Mouse (Mus musculus) hematopoietic stem cell, adult 5-6 weeks (primary cell): ENCODE measurements around the gene Fam98a. TPM values are rescaled to one million over a fixed set of nuclear protein-coding genes. Genes with fewer than 3 reads are reported as not detected.

Source experiments
- ATAC-seq, 2 experiments: fragments of 125-278 bp in 1 of 2; replicated peaks in 1 of 2; 2 replicates each; pipeline ENCODE4 v1.8.0; 2016 to 2017; ENCODE audit warnings: inconsistent platforms in 2 of 2, mild to moderate bottlenecking in 2 of 2, moderate number of reproducible peaks in 2 of 2, low read depth in 1 of 2, moderate TSS enrichment in 1 of 2; ENCODE audit not compliant: low FRiP score in 2 of 2, poor library complexity in 2 of 2, severe bottlenecking in 2 of 2, insufficient read depth in 1 of 2, low TSS enrichment in 1 of 2
- total RNA-seq: library from RNA; stranded (forward); fragments of 172-1452, 232-1000 nt; gene quantifications from 2 replicates; pipeline ENCODE4 v1.2.3, GENCODE M21; 2017

The Fam98a gene
- total RNA-seq, result 21.5 and 24.3 TPM in 2 replicates

DNA sequence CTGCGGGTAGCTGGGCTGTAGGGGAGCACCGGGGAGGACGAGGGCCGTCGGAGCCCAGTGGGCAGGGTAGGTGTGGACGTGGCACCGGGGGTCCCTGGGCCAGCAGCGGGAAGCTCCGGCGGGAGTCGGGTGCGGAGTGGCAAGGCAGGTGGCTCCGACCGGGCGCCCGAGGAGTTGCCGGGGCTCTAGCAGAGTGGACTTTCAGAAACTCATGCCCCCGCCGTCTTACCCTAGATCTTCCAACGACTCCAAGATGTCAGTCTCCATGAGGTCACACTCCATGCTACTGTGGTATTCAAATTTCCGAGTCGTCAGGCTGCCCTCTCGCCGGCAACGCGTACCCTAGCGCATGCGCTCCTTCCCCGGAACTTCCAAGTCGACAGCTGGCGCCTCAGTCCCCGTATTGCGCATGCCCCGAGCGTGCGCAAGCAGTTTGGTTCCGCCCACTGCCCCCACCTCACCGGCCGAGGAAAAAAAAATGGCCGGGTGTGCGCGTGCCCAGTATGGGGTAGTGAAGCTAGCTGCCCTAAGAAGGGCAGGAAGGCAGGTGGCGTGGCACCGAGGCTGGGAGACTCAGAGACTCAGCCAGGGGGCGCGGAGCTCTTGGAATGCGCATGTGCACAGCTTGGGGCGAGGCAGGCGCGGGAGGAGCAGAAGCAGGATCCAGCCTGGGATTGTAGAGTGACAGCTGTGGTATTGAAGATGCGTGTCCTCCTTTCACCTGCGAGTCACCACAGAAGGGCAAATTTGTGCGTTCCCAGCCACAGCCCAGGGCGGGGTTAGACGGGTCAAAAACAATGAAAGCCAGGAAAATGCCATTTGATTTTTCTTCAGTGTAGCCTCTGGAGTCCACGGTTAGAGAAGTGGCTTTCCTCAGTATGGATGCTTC lies at the start of gene Fam98a:
TSS of gene Fam98a (minus strand) at position 435 of the 889 bp plus-strand sequence.
- ATAC-seq, result peak; percentile 97 to 98

DNA sequence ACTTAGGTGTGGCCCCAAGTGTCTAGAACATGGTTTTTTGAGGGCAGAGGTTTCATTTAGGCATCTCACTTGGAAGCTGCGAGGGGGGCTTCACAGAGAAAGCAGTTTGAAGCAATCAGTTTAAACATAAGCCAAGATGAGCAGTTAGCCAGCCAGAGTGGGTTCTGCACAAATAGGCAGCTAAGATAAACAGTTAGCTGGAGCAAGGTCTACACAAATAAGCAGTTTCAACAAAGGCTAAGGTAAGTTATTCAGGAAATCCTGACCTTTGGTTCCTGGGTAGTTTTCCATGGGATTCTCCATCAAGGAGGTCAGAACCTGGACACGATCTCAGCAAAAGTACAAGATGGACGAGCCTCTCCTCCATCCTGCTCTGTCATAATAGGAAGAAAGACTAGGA lies 46.9 kb upstream of the Fam98a start:
- ATAC-seq, result no peak

DNA sequence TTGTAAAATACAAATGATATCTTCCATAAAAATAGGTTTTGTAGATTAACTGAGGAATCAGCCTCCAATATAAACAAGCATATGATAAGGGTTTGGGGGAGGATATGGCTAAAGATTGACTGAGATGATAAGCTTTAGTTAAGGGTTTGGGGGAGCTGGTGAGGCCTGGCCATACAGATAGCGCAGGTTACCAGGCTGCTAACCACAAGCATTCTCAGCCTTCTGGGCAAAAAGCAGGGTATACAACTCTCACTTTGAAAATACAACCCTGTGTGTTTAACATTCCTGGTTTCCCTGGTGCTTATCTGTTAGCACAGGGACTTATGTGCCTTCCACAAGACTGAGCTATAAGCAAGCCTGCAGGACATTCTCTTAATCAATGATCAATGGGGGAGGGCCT lies 31.0 kb upstream of the Fam98a start:
- no peak for ATAC-seq

DNA sequence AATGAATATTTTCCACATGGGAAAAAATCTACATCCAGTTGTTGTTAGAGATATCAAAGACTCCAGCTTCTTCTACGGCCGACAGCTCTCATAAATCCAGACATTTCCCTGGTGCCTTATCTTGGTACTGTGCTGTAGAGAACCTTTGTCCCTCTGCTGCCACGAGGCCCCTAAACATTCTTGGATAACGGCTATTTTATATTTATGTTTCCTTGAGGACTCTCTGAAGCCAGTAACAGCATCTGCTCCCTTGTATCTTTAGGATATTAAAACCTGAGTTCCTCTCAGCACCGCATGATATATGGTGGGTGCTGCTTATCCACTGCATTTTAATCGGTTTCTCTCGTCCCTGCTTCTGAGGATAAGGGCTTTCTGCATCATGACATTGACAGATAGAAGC lies 23.9 kb upstream of the Fam98a start:
- no peak for ATAC-seq

DNA sequence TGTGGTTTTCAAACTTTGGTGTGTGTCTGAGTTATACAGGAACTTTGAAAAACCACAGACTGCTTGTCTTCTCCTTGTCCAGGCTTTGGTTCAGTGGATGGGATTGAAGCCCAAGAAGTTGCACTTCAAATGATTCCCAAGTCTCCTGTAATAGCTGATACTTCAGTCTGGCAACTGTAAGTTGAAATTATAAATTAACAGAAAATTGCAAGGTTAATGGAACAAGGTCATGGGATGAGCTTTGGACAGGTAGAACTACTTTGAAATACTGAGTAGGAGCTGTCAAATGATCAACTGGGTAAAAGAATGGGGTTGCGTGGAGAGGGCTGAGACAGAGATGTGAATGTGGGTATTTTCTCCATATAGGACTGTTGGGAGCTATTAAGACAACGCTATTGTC lies 6.3 kb upstream of the Fam98a start:
- ATAC-seq, result no peak

DNA sequence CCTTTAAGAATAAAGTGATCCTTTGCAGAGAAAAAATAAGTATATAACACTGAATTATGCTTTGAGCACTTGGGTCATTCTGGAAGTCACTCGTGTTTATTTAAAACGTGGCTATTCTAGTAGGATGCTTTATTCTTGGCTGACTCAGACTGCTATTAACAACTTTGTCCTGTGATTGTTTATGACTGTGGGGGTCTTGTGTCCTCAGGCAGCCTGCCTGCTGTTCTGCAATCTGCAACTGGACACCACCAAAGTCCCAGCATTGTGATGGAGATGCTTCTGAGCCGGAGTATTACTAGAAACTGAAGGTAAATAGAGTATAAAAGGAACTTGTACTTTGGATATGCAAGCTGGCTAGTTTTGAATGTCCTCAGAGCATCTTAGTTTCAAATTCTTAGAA lies 5.3 kb upstream of the Fam98a start:
- ATAC-seq, result no peak

DNA sequence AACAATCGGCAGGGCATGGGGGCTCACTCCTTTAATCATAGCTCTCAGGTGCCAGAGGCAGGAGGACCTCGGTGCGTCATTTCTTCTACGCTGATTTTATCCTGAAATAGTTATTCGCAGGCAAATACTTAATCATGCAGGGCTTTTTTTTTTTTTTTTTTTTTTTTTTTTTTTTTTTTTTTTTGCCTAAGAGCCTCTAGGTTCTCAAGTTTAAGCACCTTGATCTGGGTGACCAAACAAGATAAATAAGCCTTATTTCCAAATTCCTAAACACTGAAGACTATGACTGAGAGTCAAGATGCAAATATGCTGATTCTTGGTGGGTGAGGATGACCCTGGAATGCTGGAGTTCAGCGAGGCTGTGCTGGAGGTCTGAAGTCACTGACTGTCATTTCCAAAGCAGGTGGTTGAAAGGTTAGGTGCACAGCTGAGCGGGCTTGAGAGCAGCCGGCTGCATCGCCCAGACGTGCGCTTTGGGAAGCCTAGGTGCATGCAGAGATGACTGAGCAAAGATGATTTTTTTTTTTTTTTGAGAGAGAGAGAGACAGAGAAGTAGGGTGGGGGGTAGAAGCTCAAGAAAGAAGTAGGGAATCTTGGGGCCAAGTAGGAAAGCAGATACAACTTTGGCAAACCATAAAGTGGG lies 854 bp downstream of the Fam98a start:
- ATAC-seq, result no peak

DNA sequence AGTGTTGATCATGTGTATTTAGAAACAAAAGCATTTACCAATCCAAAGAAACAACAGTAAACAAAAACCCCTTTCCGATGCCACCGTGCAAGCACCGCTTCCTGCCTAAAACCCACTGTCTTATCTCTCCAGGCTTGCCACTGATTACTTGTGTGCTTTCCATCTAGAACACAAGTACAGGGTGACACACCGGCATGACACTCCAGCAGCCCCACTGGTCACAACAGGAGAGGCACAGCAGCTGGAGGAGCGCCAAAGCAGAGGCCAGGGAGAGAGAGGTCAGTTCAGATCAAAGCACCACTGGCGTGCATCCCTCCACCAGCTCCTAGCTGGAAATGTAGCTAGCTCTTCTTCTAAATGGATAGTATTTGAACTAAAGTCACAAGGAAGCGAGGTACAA lies 7.5 kb downstream of the Fam98a start:
- ATAC-seq, result no peak

DNA sequence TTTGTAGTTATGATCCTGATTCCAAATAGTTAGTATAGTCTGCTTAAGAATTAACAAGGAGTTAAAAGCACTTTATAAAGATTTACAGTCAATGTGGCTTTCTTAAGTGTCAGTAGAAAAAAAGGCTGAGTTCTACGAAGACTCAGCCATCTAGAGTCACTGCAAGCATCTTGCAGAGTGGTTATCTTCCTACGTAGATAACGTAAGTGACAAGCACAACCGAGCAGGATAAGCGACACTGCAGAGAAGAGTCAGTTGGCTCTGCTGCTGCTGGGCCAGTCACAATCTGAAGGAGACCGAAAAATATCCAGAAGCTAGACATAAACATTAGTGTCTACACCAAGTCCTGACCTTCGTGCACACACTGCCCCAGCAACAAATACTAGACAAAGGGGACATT lies 8.3 kb downstream of the Fam98a start:
- no peak for ATAC-seq

DNA sequence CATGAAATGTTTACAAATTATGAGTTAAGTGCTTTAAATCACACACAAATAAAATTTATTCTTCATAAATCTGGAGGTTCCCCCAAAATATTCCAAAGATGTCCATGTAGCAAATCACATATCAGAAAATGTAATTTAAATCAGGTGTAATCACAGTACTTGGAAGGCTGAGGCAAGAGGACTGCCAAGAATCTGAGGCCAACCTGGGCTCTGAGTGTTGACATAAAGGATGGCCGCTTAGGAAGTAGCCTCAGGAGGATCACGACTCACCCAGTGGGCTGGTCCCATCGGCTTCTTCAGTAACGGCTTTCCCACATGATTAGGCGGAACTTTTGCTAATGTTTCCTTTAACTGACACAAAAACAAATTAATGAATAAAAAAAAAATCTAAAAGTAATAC lies 11.9 kb downstream of the Fam98a start:
- ATAC-seq, result no peak

DNA sequence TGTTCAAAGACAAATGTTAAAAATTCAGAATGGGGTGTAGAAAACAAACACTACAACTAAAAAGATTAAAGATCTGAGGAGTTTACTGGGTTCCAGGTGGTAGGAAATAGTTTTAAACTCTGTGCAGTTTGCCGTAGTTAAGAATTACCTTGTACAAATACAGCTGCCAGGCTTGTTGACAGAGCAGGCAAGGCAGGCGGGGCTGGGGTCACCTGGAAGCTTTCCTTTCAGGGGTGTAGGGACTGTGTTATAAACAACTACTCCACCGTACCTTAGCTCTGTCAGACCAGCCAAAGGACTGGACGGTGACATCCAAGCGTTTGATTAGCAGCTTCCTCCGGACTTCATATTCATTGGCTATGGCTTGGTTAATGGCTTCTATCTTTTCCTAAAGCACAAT lies 12.6 kb downstream of the Fam98a start:
- ATAC-seq, result no peak

DNA sequence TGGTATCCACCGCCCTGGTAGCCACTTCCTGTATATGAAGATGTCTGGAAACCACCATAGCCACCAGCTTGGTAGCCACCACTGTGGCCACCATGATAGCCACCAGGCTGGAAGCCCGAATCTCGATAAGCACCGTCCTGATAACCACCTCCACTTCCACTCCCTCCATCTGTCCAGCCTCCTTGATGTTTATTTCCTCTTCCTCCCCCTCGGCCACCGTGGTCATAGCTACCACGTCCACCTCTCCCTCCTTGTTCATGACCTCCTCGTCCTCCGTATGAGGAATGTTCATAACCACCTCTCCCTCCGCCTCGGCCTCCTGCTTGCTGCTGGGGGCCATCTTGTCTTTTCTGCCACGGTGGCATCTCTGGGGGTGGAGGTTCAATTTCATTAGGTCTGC lies 13.3 kb downstream of the Fam98a start:
- no peak for ATAC-seq

DNA sequence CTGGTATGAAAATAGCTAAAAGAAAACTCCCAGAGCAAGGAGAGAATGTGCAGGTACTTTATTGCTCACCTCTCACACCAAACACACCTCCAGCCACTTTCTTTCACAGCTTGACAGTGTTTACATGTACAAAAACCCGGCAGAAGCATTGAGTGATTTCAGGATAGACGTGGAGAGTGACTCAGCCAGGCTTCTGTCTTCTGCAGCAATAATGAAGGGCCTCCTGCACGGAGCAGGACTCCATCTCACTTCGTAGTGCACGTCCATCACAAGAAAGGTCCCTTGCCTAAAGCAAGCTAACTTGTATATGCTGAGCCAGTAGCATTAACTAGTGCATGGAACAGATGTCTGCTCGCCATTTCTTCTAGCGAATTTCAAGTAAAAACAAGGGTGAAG lies 14.7 kb downstream of the Fam98a start:
- ATAC-seq, result no peak

DNA sequence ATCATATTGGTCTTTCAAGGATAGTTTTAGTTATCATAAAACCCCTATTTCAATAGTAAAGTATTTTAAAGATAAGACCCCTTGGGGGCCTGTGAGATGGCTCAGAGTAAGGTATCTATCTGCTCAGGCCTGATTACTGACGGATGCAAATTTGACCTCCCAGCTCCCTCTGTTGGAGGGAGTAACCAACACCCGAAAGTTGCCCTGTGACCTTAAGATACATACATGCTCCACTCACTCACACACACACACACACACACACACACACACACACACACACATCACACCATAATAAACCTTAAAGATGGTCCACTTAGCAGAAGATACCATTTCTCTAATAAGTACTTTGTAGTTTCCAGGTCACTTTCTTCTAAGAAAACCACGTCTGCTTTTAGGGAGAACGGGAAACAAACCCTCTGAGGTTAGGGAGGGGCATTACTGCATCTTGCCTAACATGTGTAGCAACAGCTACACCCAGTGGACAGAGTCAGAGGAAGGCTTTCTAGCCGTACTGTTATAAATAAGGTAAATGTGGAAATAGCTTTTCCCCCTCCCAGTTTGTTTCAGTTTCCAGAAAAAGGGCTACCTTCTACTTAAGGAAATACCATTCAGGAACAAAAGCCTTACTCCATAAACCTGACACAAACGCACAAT lies 15.2 kb downstream of the Fam98a start:
- peak; percentile 93 to 94 for ATAC-seq

DNA sequence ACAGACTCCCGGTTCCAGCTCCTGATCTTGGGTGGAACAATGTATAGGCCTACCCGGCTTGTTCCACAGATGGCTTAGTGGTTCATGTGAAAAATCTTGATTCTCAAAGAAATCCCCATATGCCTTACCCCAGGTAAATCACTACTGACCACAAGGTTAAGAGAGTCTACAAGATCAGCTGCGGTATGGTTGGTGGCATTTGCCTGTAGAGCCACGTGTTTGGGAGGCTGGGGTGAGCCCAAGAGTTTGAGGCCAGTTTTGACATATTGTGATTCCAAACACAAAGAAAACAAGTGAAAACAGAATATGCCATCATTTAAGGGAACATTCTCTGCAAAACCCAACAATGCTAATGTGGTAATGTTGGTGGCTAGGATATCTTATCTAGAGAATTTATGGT lies 16.1 kb downstream of the Fam98a start:
- ATAC-seq, result no peak

DNA sequence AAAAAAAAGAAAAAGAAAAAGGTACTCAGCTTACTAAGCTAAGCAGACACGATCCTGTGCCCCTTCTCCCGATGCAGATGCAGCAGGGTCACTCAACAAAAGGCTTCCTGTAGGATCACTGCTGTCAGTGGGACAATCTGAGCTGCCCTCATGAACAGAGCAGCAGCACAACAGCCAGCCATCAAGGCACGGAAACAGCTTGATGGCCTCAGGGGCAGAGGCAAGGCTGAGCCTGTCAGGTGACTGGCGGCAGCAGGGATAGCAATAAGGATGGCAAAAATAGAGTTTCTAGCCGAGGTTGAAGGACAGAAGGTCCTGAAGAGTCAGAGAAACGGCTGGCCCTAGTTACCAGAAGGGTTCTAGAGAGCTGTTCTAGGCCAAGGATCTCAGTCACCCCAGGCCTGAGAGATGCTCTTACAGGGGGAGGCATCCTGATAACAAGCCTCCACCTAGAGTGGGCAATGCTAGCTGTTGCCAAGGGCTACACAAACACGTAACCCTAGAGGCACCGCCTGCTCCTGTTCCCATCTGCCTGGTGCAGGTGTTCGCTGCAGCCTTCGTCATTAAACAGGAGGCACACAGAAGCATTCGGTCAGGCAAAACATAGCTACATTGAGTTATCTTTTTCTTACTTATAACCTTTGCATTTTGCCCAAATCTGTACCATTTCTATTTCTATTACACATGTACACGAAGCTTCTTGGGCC lies 17.3 kb downstream of the Fam98a start:
- no peak for ATAC-seq

DNA sequence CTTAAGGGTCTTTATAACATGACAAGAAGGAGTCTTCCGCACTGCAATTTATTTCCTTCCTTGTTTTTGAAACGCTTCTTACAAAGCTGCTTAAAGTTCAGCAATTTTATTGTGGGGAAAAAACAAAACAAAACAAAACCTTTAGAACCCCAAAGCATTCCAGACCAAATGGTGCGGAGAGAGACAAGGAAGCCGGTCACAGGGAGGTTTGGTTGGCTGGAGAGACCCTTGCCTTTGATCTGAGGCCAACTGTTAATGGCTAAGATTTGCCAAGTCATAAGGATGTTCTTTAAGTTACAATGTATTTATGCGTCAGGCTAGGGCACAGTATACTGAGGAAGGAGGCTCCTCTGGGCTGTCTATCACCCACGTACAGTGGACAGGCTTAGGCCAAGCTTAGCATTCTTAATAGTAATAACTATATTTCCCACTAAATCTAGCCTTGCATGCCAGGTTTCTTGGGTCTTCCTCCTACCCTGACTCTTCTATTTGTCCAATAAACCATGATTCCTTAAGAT lies 19.2 kb downstream of the Fam98a start:
- ATAC-seq, result no peak
